Mouse (Mus musculus) frontal cortex, adult (tissue): ENCODE measurements around the gene Smg6.

Source experiments
- ATAC-seq: cut with Nextera tagmentation; 2 replicates; pipeline ENCODE4 v1.9.2; 2017; ENCODE audit warnings: mild to moderate bottlenecking, moderate library complexity, mixed read lengths; ENCODE audit not compliant: low TSS enrichment

The Smg6 gene

GRCm38 (mm10) chr11:75190905-75191441 lies 265.4 kb downstream of the Smg6 start, which contains the start of gene Dph1:
Gene Dph1 (minus strand): TSS chr11:75191241.
- ATAC-seq = no peak

- no peak for ATAC-seq
Measured at GRCm38 (mm10) chr11:75191841-75192240, 266.2 kb downstream of the Smg6 start.

GRCm38 (mm10) chr11:75192336-75193214 lies 267.0 kb downstream of the Smg6 start:
- no peak for ATAC-seq

DNA sequence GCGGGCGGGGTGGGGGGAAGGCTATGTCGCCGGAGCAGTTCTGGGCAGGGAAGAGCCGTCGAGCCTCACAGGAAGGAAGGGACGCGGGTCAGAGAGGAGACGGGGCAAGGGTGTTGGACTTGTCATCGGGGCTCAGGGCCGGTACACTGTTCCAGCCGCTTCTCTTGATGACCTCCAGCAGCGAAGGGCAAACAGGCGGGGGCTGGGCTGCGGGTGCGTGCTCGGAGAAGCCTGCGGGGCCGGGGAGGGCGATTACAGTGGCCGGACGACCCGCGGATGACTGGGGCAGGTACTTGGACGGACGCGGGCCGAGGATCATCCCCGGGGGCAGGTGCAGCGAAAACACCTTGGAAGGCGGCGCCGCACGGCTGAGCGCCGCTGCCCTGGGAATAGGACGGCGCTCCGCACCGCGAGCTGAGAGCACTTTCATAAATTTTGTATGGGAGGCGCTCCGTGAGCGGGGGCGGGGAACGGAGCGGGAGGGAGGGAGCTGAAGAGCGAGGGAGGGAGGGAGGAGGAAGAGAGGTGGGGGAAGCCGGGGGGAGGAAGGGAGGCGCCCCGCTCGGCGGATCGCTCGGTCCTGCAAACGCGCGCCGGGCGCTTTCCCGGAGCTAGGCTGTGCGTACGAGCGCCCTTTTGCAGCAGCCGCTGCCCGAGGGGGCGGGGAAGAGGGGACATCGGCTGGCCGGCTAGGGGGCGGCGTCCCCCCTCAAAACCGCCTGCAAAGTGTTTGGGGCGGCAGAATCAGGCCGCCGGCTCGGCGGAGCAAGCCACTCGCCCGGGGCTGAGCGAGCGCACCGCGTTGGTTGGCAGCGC lies 267.8 kb downstream of the Smg6 start, which contains the start of gene Rtn4rl1:
TSS of gene Rtn4rl1 (plus strand) at position 528 of the 816 bp plus-strand sequence.
- ATAC-seq = 0 out of 2 replicates have a peak, but pooled peaks have one; percentile 10

- no peak for ATAC-seq
Measured at GRCm38 (mm10) chr11:75194121-75194849, 268.7 kb downstream of the Smg6 start.

DNA sequence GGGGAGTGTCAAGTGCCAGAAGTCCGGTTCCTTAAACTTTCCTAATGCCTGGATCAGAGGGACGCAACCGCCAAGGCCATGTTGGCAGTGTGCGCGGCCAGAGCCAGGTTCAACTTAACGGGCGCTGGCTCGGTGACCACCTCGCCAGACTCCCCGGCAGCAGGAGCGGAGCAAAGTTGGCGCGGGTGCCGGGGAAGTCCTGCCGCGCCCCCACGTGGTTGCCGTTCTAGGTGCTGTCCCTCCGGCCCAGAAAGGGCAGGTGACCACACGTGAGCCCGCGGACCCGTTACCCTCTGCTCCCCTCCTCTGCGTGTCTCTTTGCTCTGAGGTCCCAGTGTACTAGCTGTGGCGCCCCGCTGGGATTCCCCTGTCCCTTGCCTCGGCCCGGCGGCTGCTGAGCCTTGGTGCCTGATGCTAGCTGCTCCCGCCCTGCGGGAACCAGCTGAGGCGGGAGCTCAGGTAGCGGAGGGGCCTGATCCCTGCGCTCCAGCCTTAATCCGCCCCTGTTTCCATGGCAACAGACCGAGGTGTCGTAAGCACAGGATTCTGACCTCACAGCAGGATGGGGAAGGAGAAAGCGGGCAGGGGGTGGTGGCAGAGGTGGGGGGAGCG lies 269.3 kb downstream of the Smg6 start:
- ATAC-seq = peak; percentile 3; the same call in 1 of the 2 replicates

DNA sequence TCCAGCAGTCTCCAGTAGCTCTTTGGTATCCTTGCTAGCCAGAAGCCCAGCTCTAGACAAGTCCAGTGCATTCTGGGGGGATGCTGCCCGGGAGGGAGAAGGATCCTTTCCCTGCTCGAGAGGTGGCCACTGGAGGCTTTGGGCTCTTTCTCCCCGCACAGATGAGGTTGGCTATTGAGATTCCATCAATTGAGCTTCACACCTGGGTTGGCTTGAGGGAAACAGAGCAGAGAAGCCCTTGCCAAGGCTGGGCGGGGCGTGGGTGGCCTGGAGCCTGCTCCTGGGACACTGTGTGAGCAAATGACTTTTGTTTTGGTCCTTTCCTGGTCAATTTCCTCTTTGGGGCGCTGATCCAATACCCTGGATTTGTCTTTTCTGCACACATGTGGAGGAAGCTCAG lies 270.5 kb downstream of the Smg6 start:
- ATAC-seq = no peak

GRCm38 (mm10) chr11:75197956-75198355 lies 272.3 kb downstream of the Smg6 start:
- ATAC-seq = no peak

GRCm38 (mm10) chr11:75198792-75199191 lies 273.2 kb downstream of the Smg6 start:
- no peak for ATAC-seq

DNA sequence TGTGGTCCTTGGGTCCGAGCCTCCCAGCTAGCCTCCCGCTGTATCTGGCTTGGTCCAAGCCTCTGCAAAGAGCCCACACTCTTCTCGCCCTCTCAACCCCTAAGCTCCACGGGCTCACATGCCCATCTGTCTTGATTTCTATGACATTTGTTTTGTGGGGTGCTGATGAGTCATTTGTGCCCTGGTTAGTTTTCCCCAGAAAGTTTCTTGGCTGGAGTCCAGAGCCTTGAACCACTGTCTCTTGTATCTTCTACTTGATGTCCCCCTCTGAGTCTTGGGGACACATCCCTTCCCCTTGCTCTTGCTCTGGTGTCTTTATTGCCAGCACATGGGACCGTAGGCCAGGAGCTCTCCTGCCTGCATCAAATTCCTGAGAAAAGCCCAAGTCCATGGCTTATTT lies 274.3 kb downstream of the Smg6 start:
- ATAC-seq = no peak

- peak; percentile 50 for ATAC-seq
Measured at GRCm38 (mm10) chr11:75200935-75201334, 275.3 kb downstream of the Smg6 start.

DNA sequence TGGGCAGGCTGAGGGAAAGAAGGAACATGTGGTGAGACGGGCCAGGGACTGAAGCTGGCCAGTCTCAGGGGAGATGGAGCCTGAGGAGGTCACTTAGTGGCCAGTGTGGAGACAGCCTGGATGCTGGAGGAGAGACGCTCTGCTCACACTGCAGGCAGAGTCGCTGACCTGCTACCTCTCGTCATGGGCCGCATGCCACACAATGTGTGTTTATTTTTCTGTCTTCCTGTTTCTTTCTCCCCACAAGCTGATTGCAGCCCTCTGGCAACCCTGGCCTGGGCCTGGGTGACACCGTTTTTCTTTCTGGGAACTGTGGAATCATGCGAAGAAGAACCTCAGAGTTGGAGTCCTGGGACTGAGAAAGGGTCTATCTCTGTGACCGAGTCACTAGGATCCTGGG lies 276.1 kb downstream of the Smg6 start:
- ATAC-seq = no peak

DNA sequence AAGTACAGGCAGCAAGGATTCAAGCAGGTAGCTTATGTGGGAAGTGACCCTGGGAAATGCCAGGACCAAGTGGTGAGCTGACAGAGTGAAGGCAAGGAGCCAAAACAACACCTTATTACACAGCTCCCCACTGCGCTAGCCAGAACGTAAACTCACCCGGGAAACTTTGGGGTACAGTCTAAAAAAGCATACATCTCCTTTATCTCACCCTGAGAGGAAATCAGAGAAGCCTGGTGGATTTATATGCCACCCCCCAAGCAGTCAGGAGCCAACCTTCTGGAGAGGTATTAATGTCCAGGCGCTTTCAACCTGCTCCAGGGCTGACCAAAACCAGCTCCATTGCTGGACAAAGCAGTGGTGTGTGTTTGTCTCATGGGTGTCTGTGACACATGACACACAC lies 278.3 kb downstream of the Smg6 start:
- no peak for ATAC-seq

DNA sequence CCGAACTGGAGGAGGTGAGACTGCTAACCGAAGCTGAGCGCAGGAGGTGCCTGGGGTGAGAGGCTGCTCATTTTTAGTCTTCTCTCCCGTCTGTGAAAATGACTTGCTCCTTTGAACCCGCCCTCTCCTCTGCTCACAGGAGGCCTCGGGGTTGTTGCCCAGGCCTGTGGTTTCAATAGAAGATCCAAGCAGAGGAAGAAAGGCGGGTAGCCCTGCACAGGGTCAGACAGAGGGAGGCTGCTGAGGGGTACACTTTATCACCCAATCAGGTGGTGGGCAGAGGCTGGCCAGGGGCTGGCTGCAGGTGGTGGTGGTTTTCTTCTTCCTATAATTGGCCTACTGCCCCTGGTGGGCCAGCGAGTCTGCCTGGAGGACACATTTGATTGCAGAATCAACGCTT lies 278.8 kb downstream of the Smg6 start:
- ATAC-seq = no peak

GRCm38 (mm10) chr11:75206347-75206746 lies 280.7 kb downstream of the Smg6 start:
- no peak for ATAC-seq

GRCm38 (mm10) chr11:75209363-75209762 lies 283.7 kb downstream of the Smg6 start:
- ATAC-seq = no peak

DNA sequence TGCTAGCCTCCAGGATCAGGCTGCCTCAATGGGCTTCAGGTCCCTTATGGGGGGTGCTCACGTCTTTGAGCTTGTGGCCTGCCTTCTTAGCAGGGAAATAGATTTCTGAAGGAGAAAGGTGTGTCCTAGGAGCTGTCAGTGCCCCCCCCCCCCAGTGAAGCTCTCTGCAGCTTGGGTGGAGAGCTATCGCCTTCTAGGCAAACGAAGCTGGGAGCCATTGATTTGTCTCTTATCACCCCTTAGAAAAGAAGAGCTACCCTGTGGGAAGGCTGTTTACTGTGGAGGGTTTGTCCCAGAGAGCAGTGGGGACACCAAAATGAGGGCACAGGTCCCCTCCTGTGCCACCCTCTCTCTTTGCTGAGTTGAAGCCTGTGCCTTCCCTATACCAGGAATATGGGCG lies 284.5 kb downstream of the Smg6 start:
- no peak for ATAC-seq

DNA sequence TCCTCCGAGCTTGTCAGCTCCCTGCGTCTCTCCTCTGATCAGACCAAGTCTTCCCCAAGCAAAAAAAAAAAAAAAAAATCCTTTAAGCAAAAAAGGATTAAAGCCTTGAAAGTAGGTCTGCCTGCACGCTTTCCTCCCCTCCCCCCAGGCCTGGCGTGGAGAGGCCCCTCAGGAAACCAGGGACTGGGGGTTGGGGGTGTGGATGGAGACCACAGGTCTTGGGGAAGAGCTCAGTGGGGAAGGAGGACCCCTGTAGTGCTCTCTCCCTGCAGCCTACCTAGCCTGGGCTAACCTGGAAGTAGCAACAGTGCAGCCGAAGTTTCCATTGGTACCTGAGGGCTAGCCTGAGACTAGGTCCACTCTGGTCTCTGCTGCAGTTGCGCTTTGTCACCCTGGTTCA lies 285.1 kb downstream of the Smg6 start:
- ATAC-seq = no peak

GRCm38 (mm10) chr11:75212031-75212667 lies 286.5 kb downstream of the Smg6 start:
- peak; percentile 62 for ATAC-seq

GRCm38 (mm10) chr11:75212876-75213275 lies 287.3 kb downstream of the Smg6 start:
- no peak for ATAC-seq
